Mouse (Mus musculus) liver, embryonic 16.5 days (tissue): ENCODE measurements at regions not wholly inside any gene's neighbourhood (a gene's known extent, or its start where the extent isn't known, plus 50 kb on each side); places are given as distances from the start of the nearest gene placed in this dataset.

ENCODE experiments used
- ATAC-seq: fragments of 200-750 bp; cut with Nextera tagmentation; 2 replicates; pipeline ENCODE4 v1.8.0; 2017; ENCODE audit warnings: low read depth, mild to moderate bottlenecking, moderate number of reproducible peaks, moderate library complexity
- H3K27ac ChIP-seq: fragments of 300-500 bp; sonication (generic); 2 replicates; pipeline ENCODE4 v1.5.1; 2014; ENCODE audit warnings: mild to moderate bottlenecking, low read length
- H3K27me3 ChIP-seq: fragments of 300-500 bp; sonication (generic); 2 replicates; pipeline ENCODE4 v1.6.1; 2014; ENCODE audit warnings: low read depth, low read length, mixed read lengths; ENCODE audit not compliant: control insufficient read depth, insufficient read depth
- H3K36me3 ChIP-seq: fragments of 300-500 bp; sonication (generic); 2 replicates; pipeline ENCODE4 v1.6.1; 2014; ENCODE audit warnings: mild to moderate bottlenecking; ENCODE audit not compliant: control insufficient read depth, insufficient read depth
- H3K4me1 ChIP-seq: fragments of 300-500 bp; sonication (generic); 2 replicates; pipeline ENCODE4 v1.6.1; 2014; ENCODE audit warnings: low read depth, low read length, mixed read lengths; ENCODE audit not compliant: control insufficient read depth
- H3K4me2 ChIP-seq: fragments of 300-500 bp; sonication (generic); 2 replicates; pipeline ENCODE4 v1.6.1; 2014; ENCODE audit warnings: low read depth, low read length, mixed read lengths
- H3K4me3 ChIP-seq: fragments of 300-500 bp; sonication (generic); 2 replicates; pipeline ENCODE4 v1.5.1; 2014; ENCODE audit warnings: low read depth, mild to moderate bottlenecking, low read length
- H3K9ac ChIP-seq: fragments of 300-500 bp; sonication (generic); 2 replicates; pipeline ENCODE4 v1.6.1; 2014; ENCODE audit warnings: low read depth, low read length
- H3K9me3 ChIP-seq: fragments of 300-500 bp; sonication (generic); replicated peaks from 2 replicates; pipeline ENCODE4 v1.6.1; 2016; ENCODE audit warnings: low read length; ENCODE audit not compliant: control insufficient read depth
- WGBS: fragments of 180-500 bp; shearing (Covaris S2); extraction: QIAGEN DNeasy Blood & Tissue Kit; methylation state at CpG from one replicate; pipeline ENCODE4 v1.1.7; 2014; ENCODE audit not compliant: insufficient replicate concordance; 5-methylcytosine and 5-hydroxymethylcytosine counted together

DNA sequence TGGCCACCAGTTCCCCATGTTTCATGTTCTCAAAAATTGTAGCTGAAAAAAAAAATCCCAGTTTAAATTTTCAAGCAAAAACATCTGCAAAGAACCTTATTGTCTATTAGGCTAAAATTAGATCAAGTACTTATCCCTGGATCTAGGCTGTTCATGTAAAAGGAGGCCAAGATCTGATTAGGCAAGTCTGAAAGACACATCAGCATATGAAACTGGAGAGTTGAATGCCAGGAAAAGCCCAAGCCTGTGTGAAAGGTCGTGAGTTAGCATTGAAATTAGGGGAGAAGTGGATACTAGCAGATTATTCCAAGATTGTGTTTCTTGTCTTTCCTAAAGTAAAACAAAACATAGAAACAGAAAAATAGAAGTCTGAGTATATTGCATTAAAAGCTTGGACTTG is 791.7 kb upstream of the Zeb2 start:
- no peak overlapping the region for H3K4me3 ChIP-seq
- no peak overlapping the region for H3K27ac ChIP-seq
- WGBS: 20% methylated on average over 1 of the region's 1 CpGs
- H3K27me3 ChIP-seq: no peaks in the 10 kb centered on the region
- H3K4me2 ChIP-seq: no peak overlapping the region
- no peak overlapping the region for H3K9ac ChIP-seq
- H3K36me3 ChIP-seq: no peaks in the 10 kb centered on the region
- H3K9me3 ChIP-seq: no peaks in the 10 kb centered on the region
- no peaks in the 10 kb centered on the region for H3K4me1 ChIP-seq
- ATAC-seq: no peak

DNA sequence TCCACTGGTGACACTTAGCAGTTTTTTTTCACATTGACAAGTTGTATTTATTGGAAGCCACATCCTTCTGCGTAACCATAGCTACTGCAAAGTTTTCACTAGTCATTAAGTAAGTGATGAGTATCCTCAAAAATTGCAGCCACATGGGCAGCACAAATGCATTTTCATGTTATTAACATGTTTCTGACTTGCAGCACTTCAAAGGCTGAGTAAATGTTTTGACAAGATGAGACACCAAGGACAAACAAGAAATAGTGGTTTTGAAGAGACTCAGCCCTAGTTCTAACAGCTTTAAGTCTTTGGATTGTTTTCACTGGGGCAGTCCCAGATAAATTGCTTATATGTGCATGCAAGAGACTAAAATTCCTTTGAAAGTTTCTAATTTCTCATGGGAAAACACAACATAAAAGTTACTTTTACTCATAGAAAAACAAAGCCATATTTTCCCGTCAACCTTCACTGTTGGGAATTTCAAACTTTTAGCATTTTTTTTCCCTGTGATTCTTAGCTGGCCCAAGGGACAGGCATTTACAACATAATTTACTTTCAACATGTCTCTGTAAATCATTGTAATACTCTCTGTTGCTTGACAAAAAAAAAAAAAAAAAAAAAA is 787.5 kb upstream of the Zeb2 start:
- Histone ChIP-seq H3K4me1 (no peaks in the 10 kb centered on the region), H3K9ac (no peak overlapping the region), H3K4me2 (no peak overlapping the region), H3K9me3 (no peaks in the 10 kb centered on the region), H3K4me3 (no peak overlapping the region), H3K27me3 (no peaks in the 10 kb centered on the region), H3K36me3 (no peaks in the 10 kb centered on the region), H3K27ac (no peak overlapping the region)
- no peak for ATAC-seq
- 72% methylated on average over 2 of the region's 2 CpGs for WGBS

DNA sequence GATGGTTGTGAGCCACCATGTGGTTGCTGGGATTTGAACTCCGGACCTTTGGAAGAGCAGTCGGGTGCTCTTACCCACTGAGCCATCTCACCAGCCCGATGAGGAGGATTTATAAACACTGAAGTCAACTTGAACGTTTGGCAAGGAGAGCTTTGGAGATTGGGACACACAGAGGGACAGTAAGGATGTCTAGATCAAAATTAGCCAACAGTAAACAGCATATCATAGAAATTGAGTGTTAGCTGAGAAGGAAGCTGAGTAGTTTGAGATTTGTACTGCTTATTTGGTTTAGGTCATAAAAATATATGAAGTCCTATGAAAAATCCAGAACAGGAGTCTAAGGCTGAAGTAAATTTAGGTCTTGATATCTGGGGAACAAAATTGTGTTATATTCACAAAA is 786.9 kb upstream of the Zeb2 start:
- WGBS: 63% methylated on average over 4 of the region's 4 CpGs
- no peak for ATAC-seq

DNA sequence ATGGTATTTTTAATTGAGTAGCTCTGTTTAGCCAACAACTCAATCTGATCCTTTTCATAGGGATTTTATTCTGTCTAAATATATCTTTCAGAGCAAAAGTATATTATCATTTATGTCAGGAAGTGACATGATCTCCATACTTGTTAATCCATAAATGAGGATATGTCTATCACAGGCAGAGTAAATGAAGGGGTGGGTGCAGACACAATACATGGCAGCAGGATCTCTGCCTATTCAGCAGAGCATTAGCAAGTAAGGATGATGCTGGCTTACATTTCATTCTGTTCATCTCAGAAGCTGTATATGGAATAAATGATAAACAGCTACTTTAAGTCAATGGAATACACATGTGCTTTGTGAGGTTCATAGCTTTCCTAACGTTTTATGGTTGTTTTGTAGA is 786.2 kb upstream of the Zeb2 start:
- Histone ChIP-seq H3K36me3 (no peaks in the 10 kb centered on the region), H3K27me3 (no peaks in the 10 kb centered on the region), H3K9me3 (no peaks in the 10 kb centered on the region), H3K9ac (no peak overlapping the region), H3K4me2 (no peak overlapping the region), H3K27ac (no peak overlapping the region), H3K4me1 (no peaks in the 10 kb centered on the region), H3K4me3 (no peak overlapping the region)
- no peak for ATAC-seq
- WGBS: 45% methylated on average over 1 of the region's 1 CpGs

More for the DNA sequence above, 786.9 kb upstream of the Zeb2 start:
- Histone ChIP-seq H3K36me3 (no peaks in the 10 kb centered on the region), H3K9me3 (no peaks in the 10 kb centered on the region), H3K4me3 (no peak overlapping the region), H3K27me3 (no peaks in the 10 kb centered on the region), H3K27ac (no peak overlapping the region), H3K4me1 (no peaks in the 10 kb centered on the region), H3K4me2 (no peak overlapping the region), H3K9ac (no peak overlapping the region)

DNA sequence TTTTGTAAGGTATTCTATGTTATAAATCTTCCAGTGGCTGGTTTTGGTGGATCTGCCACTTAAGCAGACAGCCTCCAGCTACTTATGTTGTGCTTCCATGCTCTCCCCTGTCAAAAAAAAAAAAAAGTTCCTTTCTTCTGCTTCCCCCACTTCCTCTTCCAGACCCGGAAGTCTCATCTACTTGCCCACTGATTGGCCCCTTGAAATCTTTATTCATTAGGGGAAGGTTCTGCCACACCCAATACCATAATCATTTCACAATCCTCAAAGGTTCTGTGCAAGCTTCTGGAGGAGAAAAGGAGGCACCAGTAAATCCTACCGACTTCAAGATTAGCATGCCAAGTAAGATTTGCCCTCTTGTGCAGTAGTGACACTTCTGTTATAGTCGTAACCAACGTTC is 784.7 kb upstream of the Zeb2 start:
- Histone ChIP-seq H3K9me3 (no peaks in the 10 kb centered on the region), H3K4me3 (no peak overlapping the region), H3K4me1 (no peaks in the 10 kb centered on the region), H3K4me2 (no peak overlapping the region), H3K36me3 (no peaks in the 10 kb centered on the region), H3K27ac (no peak overlapping the region), H3K9ac (no peak overlapping the region), H3K27me3 (no peaks in the 10 kb centered on the region)
- no peak for ATAC-seq
- 63% methylated on average over 4 of the region's 4 CpGs for whole genome bisulfite sequencing

DNA sequence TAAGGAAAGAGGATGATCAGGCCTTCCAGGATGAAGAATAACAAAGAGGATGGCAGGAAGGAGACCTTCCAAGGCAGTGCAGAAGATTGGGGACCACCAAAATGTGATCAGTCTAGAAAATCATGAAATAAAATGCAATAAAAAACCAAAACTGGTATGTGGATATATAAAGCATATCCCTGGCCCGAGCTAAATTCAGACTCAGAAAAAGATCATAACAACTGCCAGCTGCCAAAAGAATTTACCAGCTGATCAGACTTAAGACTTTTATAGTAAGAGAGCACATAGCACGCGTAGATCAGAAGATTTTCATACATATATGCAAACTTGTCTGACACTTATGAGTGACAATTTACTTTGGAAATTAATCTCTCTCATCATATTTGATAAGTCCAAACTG is 767.5 kb upstream of the Zeb2 start:
- H3K27me3 ChIP-seq: no peaks in the 10 kb centered on the region
- no peaks in the 10 kb centered on the region for H3K36me3 ChIP-seq
- no peaks in the 10 kb centered on the region for H3K4me1 ChIP-seq
- no peak overlapping the region for H3K9ac ChIP-seq
- whole genome bisulfite sequencing: 65% methylated on average over 3 of the region's 3 CpGs
- no peaks in the 10 kb centered on the region for H3K9me3 ChIP-seq
- H3K4me2 ChIP-seq: no peak overlapping the region
- no peak overlapping the region for H3K27ac ChIP-seq
- H3K4me3 ChIP-seq: no peak overlapping the region
- no peak for ATAC-seq

DNA sequence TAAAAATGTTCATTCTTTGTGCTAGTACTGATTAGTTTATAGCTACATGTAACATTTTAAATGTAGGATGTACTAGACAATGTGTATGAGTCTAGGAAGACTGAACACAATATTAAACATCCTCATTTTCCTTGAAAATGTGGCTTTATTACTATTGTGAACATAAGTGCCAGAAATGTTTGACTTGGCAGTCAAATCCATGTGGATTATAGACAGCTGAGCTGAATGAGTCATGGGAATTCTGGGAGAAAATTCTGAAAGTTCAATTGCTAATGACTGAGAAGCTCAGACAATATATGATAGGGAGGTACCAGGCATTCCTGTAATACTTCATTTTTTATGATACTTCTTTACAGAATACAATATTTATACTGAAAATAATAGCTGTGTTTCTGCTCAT is 761.5 kb upstream of the Zeb2 start:
- Histone ChIP-seq H3K9ac (no peak overlapping the region), H3K4me2 (no peak overlapping the region), H3K9me3 (no peaks in the 10 kb centered on the region), H3K4me1 (no peaks in the 10 kb centered on the region), H3K27ac (no peak overlapping the region), H3K4me3 (no peak overlapping the region), H3K36me3 (no peaks in the 10 kb centered on the region), H3K27me3 (no peaks in the 10 kb centered on the region)
- ATAC-seq: no peak

DNA sequence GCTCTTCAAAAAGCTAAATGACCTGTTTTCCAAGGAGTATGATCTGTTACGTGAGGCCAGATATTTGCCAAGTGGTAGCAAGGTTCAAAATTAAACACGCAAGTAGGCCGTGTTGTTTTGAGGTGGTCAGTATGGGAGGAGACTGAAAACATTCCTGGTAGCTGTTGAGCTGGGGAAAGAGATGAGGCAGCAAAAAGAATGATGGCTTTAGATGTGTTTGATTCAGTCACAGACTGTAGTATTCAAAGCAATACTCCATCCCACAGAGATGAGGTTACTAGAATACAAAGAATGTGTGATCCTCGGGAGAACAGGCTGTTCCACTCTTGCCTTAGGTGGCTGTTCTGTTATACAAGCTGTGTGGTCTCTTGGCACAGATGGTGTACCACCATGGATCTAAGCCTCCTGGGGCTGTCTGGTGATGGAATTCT is 742.7 kb upstream of the Zeb2 start:
- no peak overlapping the region for H3K9ac ChIP-seq
- H3K27me3 ChIP-seq: no peaks in the 10 kb centered on the region
- 58% methylated on average over 4 of the region's 4 CpGs for WGBS
- H3K36me3 ChIP-seq: no peaks in the 10 kb centered on the region
- H3K4me3 ChIP-seq: no peak overlapping the region
- H3K27ac ChIP-seq: no peak overlapping the region
- no peaks in the 10 kb centered on the region for H3K9me3 ChIP-seq
- H3K4me2 ChIP-seq: no peak overlapping the region
- no peaks in the 10 kb centered on the region for H3K4me1 ChIP-seq
- ATAC-seq: no peak

DNA sequence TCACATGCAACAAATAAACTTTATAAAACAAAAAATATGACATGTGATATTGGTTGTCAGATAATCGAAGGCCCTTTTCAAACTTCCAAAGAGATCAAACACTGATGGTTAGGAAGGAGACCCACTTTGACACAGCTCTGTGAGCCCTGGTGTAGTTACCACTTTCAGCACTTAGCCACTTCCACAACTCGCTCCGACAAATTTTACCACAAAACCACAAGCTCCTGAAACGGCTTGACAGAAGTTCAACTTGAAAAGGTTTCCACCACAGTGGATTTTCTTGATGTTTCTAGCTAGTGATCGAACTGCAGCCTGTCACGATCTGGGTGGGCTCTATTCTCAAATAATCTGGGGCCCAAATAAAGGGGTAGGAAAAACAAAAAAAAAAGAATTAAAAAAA is 742.2 kb upstream of the Zeb2 start:
- Histone ChIP-seq H3K27ac (no peak overlapping the region), H3K27me3 (no peaks in the 10 kb centered on the region), H3K9me3 (no peaks in the 10 kb centered on the region), H3K4me2 (no peak overlapping the region), H3K4me1 (no peaks in the 10 kb centered on the region), H3K9ac (no peak overlapping the region), H3K4me3 (no peak overlapping the region), H3K36me3 (no peaks in the 10 kb centered on the region)
- ATAC-seq: no peak
- WGBS: 11% methylated on average over 6 of the region's 6 CpGs
